Mouse (Mus musculus) erythroblast, embryonic 14.5 days (primary cell): ENCODE measurements around the gene Mmp11.

ENCODE experiments used
- GATA1 ChIP-seq: IDR thresholded peaks from 2 replicates; pipeline ENCODE4 v1.6.1; 2012; ENCODE audit warnings: low read length, inconsistent platforms, mixed read lengths
- TAL1 ChIP-seq: IDR thresholded peaks from 3 replicates; pipeline ENCODE4 v1.6.1; 2012; ENCODE audit warnings: low read length, inconsistent platforms, mixed read lengths

GRCm38 (mm10) chr10:75951424-75952050, 15.2 kb upstream of the Mmp11 start:
- no peak; the same call in 1 of the 2 replicates for TF ChIP-seq GATA1
- no peak for TF ChIP-seq TAL1
